Mouse (Mus musculus): ENCODE measurements at regions not wholly inside any gene's neighbourhood (a gene's known extent, or its start where the extent isn't known, plus 50 kb on each side); places are given as distances from the start of the nearest gene placed in this dataset.

GRCm38 (mm10) chr3:111868620-111869019, 1390.0 kb downstream of the Amy2a5 start:
- peak; percentile 23 for DNase-seq

All from embryo, embryonic 11 days (tissue).